Mouse (Mus musculus): ENCODE results near the gene Slc39a11. TPM values are rescaled to one million over a fixed set of nuclear protein-coding genes. Genes with fewer than 3 reads are reported as not detected.
A peak's percentile ranks its signal among the peaks of the same experiment; 100 is the strongest.

Gene Slc39a11
- total RNA-seq, 4 experiments from 2014 or later, result 14.6 to 16.7 (median 16.2) TPM

DNA sequence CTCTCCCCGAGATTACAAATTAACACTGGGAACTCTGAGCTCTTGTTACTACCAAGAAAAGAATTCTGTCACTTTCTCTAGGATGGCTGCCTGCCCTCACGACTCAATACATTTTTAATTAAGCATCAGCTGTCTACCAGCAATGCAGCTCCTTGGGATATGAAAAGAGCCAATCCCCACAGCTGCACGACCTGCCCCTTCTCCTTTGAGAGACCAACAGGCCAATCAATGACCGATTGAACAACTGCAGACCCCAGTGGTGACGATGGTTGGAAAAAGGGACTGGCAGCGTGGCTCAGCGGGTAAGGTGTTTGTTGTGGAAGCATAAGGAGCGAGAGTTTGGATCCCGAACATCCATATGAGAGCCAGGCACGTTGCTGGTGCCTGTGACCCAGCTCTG is 181.9 kb downstream of the Slc39a11 start:
- DNase-seq (ENCODE audit: low spot score in 2 of 2), result no peak

DNA sequence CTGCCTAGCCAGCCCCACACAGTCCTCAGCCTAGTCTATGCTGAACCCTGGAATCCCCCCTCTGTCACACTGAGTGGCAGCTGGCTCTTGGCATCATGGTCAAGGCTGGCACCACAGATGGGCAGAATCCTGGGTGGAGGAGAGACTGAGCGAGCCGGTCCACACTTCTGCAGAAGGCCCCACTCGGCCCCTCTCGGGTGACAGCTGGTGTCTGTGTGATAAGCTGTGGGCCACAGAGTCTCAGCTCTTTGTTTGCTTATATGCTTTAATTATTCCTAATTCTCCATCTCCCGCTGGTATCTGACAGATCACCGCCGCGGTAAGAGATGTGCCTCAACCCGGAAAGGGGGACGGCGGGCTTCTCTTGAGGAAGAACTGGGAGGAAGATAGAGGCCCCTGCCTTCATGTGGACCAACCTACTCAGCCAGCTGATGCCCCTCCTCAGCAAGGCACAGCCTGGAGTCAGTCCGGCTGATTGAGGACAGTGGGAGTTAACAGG is 182.5 kb downstream of the Slc39a11 start:
- DNase-seq (ENCODE audit: low spot score in 2 of 2), result no peak

DNA sequence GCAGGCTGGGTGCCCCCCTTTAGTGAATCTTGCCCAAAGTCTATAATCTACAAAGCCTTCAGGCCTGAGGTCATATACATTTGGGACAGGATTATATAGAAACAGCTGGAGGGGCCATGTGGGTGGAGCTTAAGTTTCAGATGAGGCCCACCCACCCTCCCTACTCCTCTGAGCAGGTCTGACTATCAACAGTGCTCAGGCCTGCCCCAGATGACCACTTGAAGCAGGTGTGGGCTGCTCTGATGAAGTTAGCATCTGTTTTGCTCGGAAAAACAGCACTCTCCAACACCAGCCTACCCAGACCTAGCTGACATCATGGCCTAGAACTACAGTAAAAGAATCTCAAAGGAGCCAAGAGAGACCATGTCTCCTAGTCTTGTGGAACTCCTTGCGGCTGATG is 189.8 kb downstream of the Slc39a11 start:
- DNase-seq (ENCODE audit: low spot score in 2 of 2), result no peak

DNA sequence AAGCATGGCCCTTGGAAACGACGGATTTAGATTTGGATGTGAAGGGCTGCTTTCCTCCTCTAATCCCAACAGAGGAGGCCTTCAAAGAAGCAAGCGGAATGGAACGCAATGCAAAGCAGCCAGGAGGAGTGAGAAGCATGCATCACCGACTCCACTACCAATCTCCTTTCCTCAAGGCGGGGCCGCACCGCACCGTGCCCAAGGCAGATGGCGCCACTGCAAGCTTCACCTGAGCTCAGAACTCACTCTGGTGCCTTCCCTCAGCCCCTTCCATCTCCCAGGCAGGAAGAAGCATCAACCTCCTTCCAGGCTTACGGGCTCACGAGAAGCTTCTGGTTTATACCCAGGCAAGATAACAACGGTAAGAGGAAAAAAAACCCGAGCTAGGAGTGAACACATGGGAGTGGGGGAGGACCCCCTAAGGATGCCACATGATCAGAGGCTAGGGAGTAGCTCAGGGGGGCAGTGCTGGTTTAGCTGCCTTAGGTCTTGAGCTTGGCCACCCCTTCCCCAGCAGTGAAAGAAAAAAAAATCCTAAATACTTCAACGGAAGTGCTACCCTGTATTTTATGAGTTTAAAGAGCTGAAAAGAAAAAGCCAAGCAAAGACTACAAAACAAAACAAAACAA is 191.2 kb downstream of the Slc39a11 start:
- DNase-seq (ENCODE audit: low spot score in 2 of 2), result no peak

DNA sequence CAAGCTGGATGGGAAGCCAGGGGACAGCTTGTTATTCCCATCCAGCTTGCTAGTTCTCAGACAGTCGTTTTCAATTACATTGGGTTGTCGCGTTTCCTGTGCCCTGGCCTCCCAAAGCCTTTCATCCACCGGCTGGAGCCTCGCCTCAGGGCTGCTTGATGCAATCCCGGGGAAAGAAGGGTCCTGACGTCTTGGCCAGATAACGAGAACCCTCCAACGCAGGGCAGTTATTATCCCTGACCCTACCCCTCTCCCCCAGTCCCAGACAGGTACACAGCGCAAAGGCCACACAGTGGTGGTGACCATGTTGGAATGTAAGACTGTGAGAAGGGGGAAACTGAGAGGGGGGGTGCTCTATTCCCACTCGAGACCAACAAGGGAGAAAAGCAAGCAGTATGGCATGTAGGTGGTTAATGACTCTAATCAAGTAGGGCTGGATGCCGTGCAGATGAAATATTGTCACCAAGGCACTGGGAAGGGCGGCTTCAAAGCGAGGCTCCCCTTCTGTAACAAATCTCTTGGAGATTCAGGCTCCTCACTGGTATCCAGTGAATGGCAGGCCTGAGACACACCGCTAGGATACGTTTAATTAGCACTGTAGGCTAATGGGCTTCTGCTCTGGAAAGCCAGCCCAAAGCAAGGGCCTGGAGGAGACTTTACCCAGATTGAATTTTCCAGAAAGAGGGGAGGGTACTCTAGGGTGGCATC is 196.9 kb downstream of the Slc39a11 start:
- no peak for DNase-seq (ENCODE audit: low spot score in 2 of 2)

DNA sequence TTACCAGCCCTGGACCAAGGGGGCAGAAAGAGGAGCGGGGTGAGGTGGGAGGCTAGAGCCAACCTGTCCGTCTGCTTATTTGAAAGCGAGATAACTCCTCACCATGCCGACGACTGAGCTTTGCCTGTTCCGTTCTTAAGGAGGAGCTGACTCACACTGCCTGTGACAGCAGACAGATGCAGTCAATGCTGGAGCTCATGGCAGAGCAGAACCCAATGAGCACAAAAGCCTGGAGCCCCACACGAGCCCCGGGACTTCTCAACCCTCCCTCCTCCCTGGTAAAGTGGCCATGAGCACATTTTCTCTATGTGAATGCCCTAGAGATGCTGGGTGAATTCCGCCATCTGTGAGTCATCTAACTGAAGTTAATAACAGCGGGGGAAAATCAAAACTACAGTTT is 198.6 kb downstream of the Slc39a11 start:
- DNase-seq (ENCODE audit: low spot score in 2 of 2), result peak in 1 of 2 experiments; percentile 33

DNA sequence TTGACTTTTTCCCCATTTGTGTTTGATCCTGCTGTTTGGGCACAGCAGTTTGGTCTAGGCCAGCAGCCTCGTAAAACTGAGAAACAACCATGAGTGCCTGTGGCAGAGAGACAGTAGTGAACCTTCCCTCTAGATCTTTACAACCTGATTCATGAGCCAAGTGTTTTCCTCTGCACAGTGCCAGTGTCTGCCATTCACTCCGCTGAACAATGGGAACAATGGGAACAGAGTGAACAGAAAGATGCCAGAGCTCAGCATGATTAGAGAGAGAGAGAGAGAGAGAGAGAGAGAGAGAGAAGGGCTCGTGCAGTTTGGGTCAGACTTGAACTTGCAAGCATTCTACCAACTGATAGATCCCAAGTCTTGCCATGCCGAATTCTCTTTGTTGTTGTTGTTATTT is 199.2 kb downstream of the Slc39a11 start:
- DNase-seq (ENCODE audit: low spot score in 2 of 2), result no peak

DNA sequence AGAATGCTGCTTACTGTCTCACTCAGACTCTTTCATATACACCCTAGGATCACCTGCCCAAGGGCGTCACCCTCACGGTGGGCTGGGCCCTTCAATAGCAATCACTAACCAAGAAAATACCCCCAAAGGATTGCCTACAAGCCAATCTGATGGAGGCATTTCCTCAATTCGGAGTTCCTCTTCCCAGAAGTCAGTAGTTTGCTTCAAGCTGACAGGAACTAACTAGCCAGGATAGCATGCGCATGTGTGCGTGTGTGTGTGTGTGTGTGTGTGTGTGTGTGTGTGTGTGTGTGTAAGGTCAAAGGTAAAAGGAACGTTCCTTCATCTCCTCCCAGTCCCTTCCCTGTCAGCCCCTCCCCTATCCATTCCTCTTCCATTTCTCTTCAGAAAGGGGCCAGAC is 199.9 kb downstream of the Slc39a11 start:
- DNase-seq (ENCODE audit: low spot score in 2 of 2), result no peak

DNA sequence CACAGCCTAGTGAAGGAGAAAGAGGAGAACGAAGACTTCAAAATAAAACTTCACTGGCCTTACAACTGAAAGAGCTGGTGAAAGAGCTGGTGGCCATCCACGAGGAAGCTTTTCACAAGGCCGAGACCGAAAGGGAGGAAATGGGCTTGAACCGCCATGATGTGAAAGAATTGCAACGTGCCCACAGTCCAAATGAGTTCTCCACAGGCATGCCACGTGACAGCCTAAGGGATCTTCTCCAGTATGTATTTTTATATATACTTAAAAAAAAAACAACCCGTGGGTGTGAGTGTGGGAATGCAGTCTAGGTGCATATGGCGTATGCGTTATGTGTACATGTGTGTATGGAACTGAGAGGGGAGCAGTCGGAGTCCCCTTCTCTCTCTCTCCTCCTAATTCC is 207.8 kb downstream of the Slc39a11 start:
- no peak for DNase-seq (ENCODE audit: low spot score in 2 of 2)

DNA sequence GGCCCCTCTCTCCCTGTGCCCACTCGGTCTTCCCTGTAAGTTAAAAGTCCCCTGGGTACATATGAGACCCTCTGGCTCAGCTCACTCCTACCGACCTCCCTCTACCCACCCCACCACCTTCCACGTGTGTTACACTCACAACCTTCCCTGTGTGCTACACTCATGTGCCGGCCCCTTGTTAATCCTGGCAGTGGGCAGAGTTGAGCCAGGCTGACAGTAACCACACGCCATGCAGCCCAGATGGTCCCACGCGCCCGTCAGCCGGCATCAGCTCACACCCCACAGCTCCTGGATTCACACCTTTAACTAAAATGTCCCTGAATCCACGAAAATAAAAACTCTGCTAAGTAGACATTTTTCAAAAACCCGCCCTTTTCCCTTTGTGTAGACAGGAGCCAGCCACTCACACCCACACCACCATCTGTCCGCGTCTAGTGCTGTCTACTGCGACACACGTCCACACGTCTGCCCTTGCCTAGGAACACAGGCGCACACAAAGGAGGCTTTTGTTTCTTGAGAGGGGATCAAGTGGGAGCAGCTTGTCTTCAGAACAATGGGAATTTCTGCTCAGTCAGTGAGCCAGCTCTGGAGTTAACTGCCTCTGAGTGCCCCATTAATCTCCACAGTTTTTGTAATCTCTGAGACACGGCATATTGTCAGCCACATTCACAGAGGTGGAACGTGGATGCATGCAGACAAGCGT is 210.4 kb downstream of the Slc39a11 start:
- peak in 1 of 2 experiments; percentile 94 for DNase-seq (ENCODE audit: low spot score in 2 of 2)

DNA sequence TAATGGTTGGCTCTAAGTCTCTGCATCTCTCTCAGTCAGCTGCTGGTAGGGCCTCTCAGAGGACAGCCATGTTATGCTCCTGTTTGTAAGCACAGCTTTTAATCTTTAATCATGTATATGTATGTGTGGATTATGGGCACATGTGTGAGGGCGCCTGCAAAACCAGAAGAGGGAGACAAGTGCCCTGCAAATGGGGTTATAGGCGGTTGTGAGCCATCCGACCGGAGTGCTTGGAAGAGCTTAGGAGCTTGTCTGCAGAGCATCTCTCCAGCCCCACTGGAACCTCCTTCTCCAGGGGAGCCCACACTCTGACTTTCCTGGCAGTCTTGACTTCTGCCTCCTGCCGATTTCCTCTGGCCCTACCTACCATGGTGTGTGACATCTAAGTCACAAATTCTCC is 211.0 kb downstream of the Slc39a11 start:
- DNase-seq (ENCODE audit: low spot score in 2 of 2), result no peak

DNA sequence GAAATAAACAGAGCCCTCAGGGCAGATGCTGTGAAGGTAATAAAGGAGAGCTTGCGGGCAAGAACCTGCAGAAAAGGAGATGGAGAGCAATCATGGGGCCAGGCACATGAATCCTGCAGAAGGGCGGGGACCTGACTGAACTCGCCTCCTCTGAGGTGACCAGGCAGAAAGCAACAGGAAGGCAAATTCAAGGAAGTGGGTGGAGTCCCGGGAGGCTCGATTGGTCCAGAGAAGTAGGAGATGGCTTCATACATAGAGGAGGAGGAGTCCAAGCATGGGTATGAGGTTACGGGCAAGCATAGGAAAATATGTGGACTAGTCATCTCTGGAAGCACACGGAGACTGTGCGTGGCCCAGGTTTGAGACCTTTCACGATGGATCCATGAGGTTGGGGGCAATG is 212.5 kb downstream of the Slc39a11 start:
- no peak for DNase-seq (ENCODE audit: low spot score in 2 of 2)

DNA sequence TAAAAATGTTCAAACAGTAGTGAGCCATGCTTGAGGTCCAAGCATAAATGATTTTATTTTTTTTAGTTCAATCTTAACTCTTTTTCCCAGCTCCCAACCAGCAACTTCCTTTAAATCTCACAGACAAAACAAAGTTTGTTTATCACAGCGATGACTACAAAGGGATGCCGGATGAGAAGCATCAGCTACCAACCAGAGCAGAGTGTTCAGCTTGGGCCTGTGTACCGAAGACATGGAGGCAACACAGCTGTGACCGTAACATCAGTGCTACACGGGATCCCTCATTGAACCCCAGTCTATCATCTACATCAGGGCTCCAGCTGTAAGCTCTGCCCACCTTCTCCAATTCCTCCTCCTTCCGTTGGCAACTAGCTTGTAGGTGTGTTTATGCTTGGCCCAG is 213.6 kb downstream of the Slc39a11 start:
- no peak for DNase-seq (ENCODE audit: low spot score in 2 of 2)

DNA sequence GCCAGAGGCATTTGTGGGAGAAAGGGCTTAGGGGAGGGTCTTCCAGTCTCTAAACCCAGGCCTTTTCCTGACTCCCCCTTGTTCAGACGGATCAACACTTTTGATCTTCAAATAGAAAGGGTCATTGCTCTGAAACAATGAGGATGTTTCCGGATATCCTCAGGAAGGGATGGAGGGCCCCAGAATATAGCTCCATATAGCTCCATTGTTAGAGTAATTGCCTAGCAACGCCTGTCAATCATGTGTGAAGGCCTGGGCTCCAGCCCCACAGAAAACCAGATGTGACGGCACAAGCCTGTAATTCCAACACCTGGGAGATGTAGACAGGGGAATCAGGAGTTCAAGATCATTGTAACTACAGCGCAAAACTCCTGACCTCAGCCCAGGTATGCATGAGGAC is 214.2 kb downstream of the Slc39a11 start:
- no peak for DNase-seq (ENCODE audit: low spot score in 2 of 2)

DNA sequence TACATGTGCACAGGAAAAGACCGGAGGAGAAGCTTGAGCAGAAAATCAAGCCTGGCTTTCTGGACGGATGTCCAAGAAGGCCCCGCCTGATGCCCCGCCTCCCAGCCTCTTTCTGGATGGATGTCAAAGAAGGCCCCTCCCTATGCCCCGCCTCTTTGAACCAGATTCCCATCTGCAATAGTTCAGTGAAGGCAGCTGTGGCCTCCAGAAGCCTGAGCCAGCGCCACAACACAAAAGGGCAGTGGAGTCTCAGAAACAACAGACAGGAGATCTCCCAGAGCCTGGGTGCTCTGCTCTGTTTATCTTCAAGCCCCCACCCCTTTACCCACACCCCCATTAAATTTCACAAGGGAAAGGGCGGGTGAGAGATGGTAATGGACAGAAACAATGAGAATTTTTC is 218.7 kb downstream of the Slc39a11 start:
- no peak for DNase-seq (ENCODE audit: low spot score in 2 of 2)

DNA sequence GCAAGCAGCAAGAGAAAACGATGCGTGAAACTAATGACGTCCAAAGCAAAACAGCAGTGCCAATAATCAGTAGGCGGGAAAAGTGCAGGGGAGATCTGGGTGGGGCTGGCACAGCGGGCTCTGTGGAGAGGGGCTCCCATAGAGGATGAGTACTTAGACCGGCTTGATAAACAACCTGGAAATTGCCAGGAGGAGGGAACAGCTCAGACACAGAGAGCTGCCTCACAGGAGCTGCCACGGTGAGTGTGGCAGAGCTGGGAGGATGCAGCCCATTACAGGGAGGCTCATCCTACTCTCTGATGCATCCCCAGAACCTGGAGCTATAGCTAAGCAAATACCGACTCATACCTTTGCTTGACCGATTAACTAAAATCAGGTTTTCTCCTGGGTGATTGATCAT is 224.0 kb downstream of the Slc39a11 start:
- no peak for DNase-seq (ENCODE audit: low spot score in 2 of 2)

DNA sequence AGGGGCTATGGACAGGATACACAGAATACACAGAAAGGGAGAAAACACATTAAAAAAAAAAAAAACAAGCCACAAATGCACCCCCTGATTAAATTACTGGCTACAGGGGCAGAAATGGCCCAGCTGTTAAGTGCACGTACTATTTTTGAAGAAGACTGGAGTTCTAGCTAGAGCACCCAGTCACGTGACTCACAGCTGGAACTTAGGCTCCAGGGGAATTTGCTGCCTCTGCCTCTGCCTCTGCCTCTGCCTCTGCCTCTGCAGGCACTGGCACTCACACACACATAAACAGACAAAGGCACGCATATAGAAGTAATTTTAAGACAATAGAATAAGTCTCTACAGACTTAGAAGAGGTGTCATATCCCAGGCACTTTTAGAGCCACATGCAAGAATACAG is 224.4 kb downstream of the Slc39a11 start:
- DNase-seq (ENCODE audit: low spot score in 2 of 2), result no peak

DNA sequence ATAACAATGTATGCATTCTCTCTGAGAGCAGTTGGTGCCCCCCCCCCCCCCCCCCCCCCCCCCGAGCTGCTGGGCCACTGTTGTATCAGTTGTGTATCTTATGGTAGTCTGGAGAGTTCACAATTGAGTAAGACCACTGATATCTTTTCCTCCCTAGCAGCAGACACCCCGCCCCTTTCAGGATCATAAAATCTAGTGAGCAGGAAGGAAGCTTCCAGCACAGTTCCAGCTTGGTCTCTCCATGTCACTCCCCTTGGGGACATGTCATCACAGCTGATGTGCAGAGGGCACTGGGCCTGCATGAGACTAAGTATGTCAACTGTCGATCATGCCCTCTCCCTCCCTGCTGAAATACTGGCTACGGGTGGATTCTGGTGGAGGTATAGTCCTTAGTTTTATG is 225.1 kb downstream of the Slc39a11 start:
- no peak for DNase-seq (ENCODE audit: low spot score in 2 of 2)

DNA sequence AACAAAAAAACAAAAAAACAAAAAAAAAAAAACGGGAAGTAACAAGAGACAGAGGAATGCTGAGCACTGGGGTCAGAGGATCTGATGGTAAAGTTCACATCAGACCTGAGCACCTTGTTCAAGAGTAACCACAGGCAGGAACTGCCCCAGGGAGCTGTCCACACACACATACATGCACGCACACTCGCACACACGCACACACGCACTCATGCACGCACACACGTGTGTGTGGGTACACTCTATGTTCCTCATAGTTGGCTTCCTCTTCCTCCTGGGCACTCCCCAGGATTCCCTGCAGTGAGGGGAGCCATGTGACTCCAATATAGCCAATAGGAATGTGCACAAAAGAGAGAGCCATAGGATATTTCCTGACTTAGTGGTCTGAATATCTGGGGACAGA is 227.3 kb downstream of the Slc39a11 start:
- DNase-seq (ENCODE audit: low spot score in 2 of 2), result no peak

DNA sequence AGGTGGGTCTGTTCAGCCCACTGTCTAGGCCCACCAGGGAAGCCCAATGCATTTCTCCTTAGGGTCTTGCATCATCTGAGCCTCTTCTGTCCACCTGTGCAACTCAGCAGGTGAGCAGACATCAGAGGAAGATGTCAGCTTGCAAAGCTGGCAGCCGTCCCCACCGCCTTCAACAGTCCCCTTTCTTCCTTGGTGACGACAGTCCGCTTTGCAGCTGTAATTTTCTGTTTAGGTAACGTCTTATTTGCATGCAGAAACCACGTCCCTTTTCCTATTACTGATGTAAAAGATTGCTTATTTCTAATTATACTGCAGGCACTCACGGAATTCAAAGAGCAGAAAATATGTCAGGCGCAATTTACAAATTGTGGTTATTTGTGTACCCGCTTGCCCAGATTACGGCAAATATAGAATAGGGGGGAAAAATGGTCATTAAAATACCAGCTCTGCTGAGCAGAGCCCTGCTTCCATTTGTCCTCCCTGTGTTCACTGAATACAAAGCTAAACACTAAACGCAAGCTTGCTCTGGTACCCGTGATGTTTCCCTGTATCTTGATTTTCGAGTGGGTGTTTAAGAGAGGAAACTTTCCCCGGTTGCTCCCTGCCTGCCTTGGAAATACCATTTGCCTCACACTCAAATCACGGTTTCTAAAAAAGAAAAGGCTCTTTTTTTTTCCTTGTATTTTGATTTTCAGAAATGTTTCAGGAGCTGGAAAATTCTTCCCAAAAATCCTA is 230.8 kb downstream of the Slc39a11 start:
- peak in 1 of 2 experiments; percentile 48 for DNase-seq (ENCODE audit: low spot score in 2 of 2)

DNA sequence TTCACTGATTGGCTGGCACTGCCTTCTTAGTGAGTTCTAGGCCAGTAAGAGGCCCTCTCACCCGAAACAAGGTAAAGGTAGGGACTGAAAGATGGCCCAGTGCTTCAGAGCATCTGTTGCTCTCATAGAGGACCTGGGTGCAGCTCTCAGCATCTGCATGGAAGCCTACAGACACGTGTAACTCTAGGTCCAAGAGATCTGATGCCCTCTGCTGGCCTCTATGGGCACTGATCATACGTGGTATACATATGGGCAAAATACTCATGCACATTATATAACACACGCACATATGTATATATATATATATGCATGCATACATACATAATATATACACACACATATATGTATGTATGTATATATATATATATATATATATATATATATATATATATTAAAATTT is 231.9 kb downstream of the Slc39a11 start:
- DNase-seq (ENCODE audit: low spot score in 2 of 2), result no peak

DNA sequence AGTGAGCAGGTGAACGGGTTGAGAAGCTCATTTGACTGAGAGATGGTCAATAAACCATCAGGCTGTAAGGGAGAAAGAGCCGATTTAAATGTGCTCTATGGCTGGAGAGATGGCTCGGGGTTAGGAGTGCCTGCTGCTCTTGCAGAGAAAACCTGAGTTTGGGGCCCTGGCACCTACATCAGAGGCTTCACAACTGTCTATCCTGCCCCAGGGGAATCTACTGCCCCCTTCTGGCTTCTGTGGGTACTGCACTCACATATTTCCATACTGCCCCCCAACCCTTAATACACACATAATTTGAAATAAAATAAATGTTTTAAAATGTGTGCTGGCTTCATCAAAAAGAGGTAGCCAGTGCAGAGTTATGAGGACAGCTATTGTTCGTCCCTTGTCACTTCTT is 237.3 kb downstream of the Slc39a11 start:
- DNase-seq (ENCODE audit: low spot score in 2 of 2), result no peak
